Mouse (Mus musculus): ENCODE data around the gene Fmnl2. TPM values are rescaled to one million over a fixed set of nuclear protein-coding genes. Genes with fewer than 3 reads are reported as not detected.
A peak's percentile ranks its signal among the peaks of the same experiment; 100 is the strongest.

The Fmnl2 gene
- 13.3 and 13.5 TPM in 2 replicates for polyA plus RNA-seq (2015; fragmentation: Nextera tagmentation; extraction: Ambion mirVana)

DNA sequence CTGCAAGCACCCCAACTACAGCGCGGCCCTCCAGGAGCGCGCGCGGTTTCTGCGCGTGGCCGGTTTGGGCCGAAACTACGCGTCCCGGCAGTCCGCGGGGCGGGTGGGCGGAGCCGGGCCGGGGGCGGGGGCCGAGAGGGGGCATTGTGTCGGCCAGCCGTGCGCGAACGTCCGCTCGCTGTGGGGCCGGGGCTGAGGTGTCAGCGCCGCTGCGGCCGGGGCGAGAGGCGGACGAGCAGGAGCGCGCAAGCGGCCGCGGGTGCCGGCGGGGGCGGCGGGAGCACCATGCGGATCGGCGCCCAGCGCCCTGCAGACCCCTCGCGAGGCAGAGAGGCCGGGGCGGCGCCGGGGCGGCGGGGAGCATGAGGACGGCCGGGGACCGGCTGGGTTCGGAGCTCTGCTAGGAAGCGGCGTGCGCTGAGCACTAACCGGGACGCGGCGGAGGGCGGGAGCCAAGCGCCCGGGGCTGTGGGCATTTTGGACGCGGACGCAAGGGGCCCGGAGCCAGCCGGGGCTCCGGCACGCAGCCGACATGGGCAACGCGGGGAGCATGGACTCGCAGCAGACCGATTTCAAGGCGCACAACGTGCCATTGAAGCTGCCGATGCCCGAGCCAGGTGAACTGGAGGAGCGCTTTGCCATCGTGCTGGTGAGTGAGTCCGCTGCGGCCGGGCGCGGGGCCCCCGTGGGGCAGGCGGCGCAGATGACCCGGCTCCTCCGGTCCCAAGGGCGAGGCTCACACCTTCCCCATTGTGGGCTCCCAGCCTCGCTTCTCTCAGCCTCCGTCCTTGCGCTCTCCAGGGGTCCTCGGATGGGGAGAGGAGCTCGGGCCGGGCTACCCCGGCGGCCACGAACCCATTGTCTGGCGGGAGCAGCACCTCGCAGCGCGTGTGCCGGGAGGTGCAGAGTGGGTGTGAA is at the start of gene Fmnl2:
Fmnl2 (plus strand) TSS at position 250 of the 918 bp plus-strand sequence.
- Histone ChIP-seq H3K4me1 (replicated peaks) (peaks cover 43% of the 10 kb centered on the region), H3K4me2 (peak within 1 kb of the TSS; percentile 92), H3K27ac (peak within 1 kb of the TSS; percentile 93), H3K9me3 (no peaks in the 10 kb centered on the region), H3K27me3 (no peaks in the 10 kb centered on the region), H3K4me3 (peak within 1 kb of the TSS; percentile 71), H3K9ac (peak within 1 kb of the TSS; percentile 96), H3K36me3 (no peaks in the 10 kb centered on the region)
- peak; percentile 94 for ATAC-seq (ENCODE audit: low FRiP score)
- WGBS: under 1% methylated on average over 112 of the region's 114 CpGs

DNA sequence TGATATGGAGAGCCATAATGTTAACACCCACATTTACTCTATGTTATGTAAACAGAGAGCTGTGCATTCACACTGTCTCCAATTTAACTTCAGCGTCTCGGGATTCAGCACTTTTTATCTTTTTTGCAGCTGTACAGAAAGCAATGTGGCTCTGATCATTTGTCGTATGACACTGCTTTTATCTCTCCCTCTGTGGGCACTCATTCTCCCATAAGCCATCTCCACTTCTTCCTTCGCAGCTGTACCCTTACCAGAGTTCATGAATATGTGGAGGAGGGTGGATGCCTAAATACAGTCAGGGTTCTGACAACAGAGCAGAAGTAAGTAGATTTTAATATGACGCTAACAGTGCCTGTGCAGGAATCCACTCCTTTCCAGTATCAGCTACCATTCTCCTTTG is 47.7 kb upstream of the Fmnl2 start:
- Histone ChIP-seq H3K4me2 (no peak overlapping the region), H3K9ac (no peak overlapping the region), H3K9me3 (no peaks in the 10 kb centered on the region), H3K36me3 (no peaks in the 10 kb centered on the region), H3K27ac (no peak overlapping the region), H3K4me1 (replicated peaks) (no peaks in the 10 kb centered on the region), H3K27me3 (no peaks in the 10 kb centered on the region), H3K4me3 (no peak overlapping the region)
- 82% methylated on average over 5 of the region's 5 CpGs for WGBS
- ATAC-seq (ENCODE audit: low FRiP score): no peak

DNA sequence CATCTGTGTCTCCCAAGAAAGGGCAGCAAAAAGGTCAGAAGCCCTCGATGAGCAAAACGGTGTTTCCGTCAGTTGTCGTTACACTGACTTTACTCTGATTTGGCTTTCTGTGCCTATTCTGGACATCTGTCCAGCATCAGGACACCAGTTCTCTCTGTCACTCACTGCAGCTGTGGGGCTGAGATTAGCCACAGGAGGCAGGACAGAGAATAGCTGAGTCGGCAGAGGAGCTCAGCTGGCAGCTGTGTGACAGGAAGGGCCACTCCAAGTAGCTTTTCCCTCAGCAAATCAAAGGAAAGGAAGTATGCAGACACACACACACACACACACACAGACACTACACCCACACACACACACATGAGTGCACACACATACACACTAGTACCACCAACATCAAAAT is 46.0 kb upstream of the Fmnl2 start:
- H3K4me3 ChIP-seq: no peak overlapping the region
- H3K9me3 ChIP-seq: no peaks in the 10 kb centered on the region
- no peaks in the 10 kb centered on the region for H3K4me1 ChIP-seq (replicated peaks)
- 32% methylated on average over 5 of the region's 5 CpGs for WGBS
- H3K36me3 ChIP-seq: no peaks in the 10 kb centered on the region
- H3K27me3 ChIP-seq: no peaks in the 10 kb centered on the region
- H3K27ac ChIP-seq: no peak overlapping the region
- no peak overlapping the region for H3K9ac ChIP-seq
- H3K4me2 ChIP-seq: no peak overlapping the region
- no peak for ATAC-seq (ENCODE audit: low FRiP score)

DNA sequence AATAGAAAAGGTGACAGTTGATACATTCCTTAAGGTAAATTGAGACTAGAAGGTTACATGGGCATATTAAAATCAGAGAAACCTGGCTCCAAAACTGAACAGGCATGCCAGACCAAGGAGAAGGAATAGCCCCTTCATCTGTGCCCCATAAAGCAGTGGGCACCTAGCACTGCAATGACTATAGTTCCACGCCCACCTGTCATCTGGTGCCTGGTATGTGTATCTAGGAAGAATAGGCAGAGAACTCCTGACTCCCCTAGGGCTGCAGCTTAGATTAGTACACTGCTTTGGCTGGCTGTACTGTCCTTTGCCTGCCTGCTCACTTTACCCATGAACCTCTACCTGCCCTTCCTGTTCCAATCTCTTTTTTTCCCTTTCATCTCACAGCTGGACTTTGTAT is 40.3 kb upstream of the Fmnl2 start:
- no peaks in the 10 kb centered on the region for H3K27me3 ChIP-seq
- no peak overlapping the region for H3K27ac ChIP-seq
- no peaks in the 10 kb centered on the region for H3K4me1 ChIP-seq (replicated peaks)
- H3K4me2 ChIP-seq: no peak overlapping the region
- 86% methylated on average over 1 of the region's 1 CpGs for WGBS
- no peak for ATAC-seq (ENCODE audit: low FRiP score)
- no peak overlapping the region for H3K4me3 ChIP-seq
- no peak overlapping the region for H3K9ac ChIP-seq
- H3K36me3 ChIP-seq: no peaks in the 10 kb centered on the region
- H3K9me3 ChIP-seq: no peaks in the 10 kb centered on the region

DNA sequence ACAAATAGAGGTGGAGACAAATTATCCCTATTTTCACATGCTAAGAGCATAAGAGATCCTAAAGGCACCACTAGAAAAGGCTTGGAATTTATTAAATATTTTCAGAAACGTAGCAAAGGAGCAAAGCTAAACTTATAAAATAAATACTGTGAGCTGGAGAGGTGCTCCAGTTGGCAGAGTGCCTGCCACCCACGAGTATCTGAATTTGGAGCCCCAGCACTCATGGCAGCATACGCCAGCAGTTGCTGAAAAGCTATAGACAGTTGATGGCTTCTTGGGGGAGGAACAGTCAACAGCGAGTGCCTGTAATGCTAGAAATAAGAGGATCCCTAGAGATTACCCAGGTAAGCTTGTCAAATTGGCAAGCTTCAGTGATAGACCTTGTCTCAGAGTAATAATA is 38.7 kb upstream of the Fmnl2 start:
- no peaks in the 10 kb centered on the region for H3K36me3 ChIP-seq
- no peaks in the 10 kb centered on the region for H3K4me1 ChIP-seq (replicated peaks)
- no peak overlapping the region for H3K27ac ChIP-seq
- 81% methylated on average over 4 of the region's 4 CpGs for WGBS
- H3K4me2 ChIP-seq: no peak overlapping the region
- ATAC-seq (ENCODE audit: low FRiP score): no peak
- H3K27me3 ChIP-seq: no peaks in the 10 kb centered on the region
- H3K4me3 ChIP-seq: no peak overlapping the region
- H3K9ac ChIP-seq: no peak overlapping the region
- H3K9me3 ChIP-seq: no peaks in the 10 kb centered on the region

DNA sequence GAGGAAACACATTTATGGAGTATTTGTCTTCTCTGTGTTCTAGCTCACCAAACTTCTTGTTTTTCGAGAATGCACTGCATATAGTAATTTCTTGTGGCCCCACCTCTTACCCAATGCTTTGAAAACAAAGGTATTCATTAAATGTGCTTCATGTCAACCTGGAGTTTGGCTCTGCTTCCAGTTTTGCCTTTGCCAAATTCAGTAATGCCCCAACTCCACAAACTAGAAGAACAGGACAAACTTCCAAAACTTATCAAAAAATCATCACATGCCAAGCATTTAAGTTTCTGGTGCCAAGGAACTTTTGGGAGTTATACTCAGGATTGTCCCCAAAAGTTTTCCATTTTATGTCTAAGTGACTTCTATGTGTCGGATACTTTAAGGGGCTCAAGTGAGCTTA is 35.4 kb upstream of the Fmnl2 start:
- no peak overlapping the region for H3K4me3 ChIP-seq
- H3K9me3 ChIP-seq: no peaks in the 10 kb centered on the region
- H3K27me3 ChIP-seq: no peaks in the 10 kb centered on the region
- H3K36me3 ChIP-seq: no peaks in the 10 kb centered on the region
- H3K9ac ChIP-seq: no peak overlapping the region
- ATAC-seq (ENCODE audit: low FRiP score): no peak
- 93% methylated on average over 2 of the region's 2 CpGs for WGBS
- H3K4me2 ChIP-seq: no peak overlapping the region
- H3K27ac ChIP-seq: no peak overlapping the region
- H3K4me1 ChIP-seq (replicated peaks): no peaks in the 10 kb centered on the region

DNA sequence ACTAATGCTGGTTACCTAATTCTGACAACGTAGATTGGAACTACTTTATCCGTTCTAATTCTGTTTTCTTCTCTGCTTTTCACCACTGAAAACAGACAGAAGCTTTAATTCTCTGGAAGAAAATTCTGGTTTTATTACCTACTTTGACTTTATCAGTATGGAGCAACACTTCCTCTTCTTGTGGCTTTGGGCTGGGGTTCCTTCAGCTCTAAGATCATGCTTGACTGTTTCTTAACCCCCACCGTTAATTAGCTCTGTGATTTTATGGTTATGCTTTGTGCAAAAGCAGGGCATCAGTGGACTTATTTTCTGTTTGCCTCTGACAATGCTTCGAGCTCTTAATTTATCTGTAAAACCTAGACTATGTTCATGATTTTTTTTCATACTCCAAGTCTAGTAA is 29.6 kb upstream of the Fmnl2 start:
- 89% methylated on average over 4 of the region's 4 CpGs for WGBS

DNA sequence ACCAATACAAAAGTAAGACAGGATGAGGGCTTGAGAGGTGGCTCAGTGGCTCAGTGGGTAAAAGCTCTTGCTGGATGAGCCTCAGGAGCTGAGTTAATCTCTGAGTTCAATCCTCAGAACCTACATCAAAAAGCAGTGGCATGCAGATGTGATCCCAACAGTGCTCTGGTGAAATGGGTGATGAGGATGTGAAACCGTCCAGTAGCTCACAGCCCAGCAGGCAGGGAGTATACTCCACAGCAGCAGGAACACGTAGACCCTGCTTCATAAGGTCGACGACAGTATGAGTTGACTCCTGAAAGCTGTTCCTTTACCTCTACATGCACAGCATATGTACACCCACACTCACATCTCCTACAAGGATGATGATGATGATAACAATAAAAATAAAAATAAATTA is 27.1 kb upstream of the Fmnl2 start:
- Histone ChIP-seq H3K4me2 (no peak overlapping the region), H3K36me3 (no peaks in the 10 kb centered on the region), H3K27ac (no peak overlapping the region), H3K27me3 (no peaks in the 10 kb centered on the region), H3K9ac (no peak overlapping the region), H3K9me3 (no peaks in the 10 kb centered on the region), H3K4me1 (replicated peaks) (no peaks in the 10 kb centered on the region), H3K4me3 (no peak overlapping the region)
- no peak for ATAC-seq (ENCODE audit: low FRiP score)
- 86% methylated on average over 4 of the region's 4 CpGs for WGBS

More for the DNA sequence above, 29.6 kb upstream of the Fmnl2 start:
- ATAC-seq (ENCODE audit: low FRiP score): no peak
- H3K9me3 ChIP-seq: no peaks in the 10 kb centered on the region
- H3K4me1 ChIP-seq (replicated peaks): no peaks in the 10 kb centered on the region
- no peak overlapping the region for H3K4me3 ChIP-seq
- H3K36me3 ChIP-seq: no peaks in the 10 kb centered on the region
- H3K4me2 ChIP-seq: no peak overlapping the region
- H3K9ac ChIP-seq: no peak overlapping the region
- H3K27me3 ChIP-seq: no peaks in the 10 kb centered on the region
- no peak overlapping the region for H3K27ac ChIP-seq

DNA sequence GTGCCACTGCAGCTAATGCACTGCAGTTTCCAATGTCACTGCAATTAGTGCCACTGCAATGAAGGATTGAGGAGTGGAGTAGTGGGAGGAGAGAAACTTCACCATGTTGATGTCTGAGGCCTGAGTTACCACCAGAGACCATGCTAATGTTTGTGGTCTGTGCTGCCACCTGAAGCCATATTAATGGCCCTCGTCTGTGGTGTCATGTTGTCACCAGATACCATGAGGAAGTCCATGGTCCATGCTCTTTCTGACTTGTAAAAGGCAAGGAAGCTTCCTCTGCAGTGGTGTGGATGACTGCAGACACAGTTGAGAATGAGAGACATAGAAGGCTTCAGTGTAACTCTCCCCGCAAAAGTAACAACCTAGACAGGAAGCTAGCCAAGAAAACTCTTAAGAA is 26.1 kb upstream of the Fmnl2 start:
- Histone ChIP-seq H3K27ac (no peak overlapping the region), H3K4me2 (no peak overlapping the region), H3K4me3 (no peak overlapping the region), H3K36me3 (no peaks in the 10 kb centered on the region), H3K27me3 (no peaks in the 10 kb centered on the region), H3K4me1 (replicated peaks) (no peaks in the 10 kb centered on the region), H3K9me3 (no peaks in the 10 kb centered on the region), H3K9ac (no peak overlapping the region)
- 89% methylated on average over 2 of the region's 2 CpGs for WGBS
- ATAC-seq (ENCODE audit: low FRiP score): no peak

DNA sequence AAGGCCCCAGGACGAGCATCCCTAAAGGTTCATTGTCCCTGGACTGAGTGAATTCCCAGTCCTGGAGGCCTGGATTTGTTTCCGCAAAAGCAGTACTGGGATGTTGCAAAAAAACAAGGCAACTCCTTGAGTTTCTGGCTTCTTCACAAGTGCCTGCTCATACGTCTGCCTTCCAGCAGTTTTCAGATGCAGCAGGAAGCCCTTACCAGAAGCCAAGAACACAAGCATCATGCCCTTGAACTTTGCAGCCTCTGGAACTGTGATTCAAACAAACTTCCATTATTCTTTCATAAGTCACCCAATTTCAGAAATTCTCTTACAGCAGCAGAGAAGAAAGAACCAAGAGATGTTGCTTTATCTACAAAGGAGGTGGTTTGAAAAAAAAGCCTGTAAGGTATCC is 21.9 kb upstream of the Fmnl2 start:
- 86% methylated on average over 3 of the region's 3 CpGs for WGBS

DNA sequence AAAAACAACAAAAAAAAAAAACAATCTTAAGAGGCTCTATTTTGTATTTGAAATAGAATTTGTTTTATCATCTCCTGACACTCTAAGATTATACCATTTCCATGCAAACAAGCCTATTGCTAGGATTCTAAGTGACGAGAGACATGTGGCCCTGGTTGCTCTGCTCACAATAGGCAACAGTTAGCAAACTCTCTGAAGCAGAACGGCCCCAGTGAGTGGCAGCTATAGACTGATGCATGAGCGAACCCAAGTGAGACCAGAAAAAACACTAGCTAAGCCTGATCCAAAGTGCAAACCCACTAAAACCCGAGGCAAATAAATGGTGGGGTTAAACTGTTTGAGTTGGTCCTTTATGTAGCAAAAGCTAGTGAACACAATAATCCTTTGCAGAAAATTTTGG is 18.6 kb upstream of the Fmnl2 start:
- Histone ChIP-seq H3K36me3 (no peaks in the 10 kb centered on the region), H3K4me1 (replicated peaks) (no peaks in the 10 kb centered on the region), H3K4me3 (no peak overlapping the region), H3K27ac (no peak overlapping the region), H3K9ac (no peak overlapping the region), H3K27me3 (no peaks in the 10 kb centered on the region), H3K4me2 (no peak overlapping the region), H3K9me3 (no peaks in the 10 kb centered on the region)
- no peak for ATAC-seq (ENCODE audit: low FRiP score)
- 62% methylated on average over 4 of the region's 4 CpGs for WGBS

More for the DNA sequence above, 21.9 kb upstream of the Fmnl2 start:
- Histone ChIP-seq H3K4me3 (no peak overlapping the region), H3K9ac (no peak overlapping the region), H3K27me3 (no peaks in the 10 kb centered on the region), H3K4me1 (replicated peaks) (no peaks in the 10 kb centered on the region), H3K4me2 (no peak overlapping the region), H3K9me3 (no peaks in the 10 kb centered on the region), H3K27ac (no peak overlapping the region), H3K36me3 (no peaks in the 10 kb centered on the region)
- ATAC-seq (ENCODE audit: low FRiP score): no peak

DNA sequence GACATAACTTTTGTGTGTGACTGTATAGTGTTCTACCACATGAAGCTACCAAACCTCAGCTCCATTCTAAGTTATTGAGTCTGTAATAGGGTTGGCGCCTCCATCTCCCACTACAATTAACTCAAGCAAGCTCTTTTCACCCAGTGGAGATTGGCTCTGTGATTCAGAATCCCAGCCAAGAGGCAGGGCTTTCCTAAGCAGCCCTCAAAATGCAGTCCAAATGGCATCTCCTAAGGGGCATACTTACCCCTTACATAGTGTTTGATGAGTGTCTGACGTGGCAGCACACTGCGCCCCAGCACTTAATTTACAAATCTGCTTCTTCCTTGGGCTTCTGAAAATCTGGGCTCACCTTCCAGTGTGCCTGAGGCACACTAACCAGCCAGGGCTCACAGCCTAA is 17.8 kb upstream of the Fmnl2 start:
- no peaks in the 10 kb centered on the region for H3K4me1 ChIP-seq (replicated peaks)
- no peaks in the 10 kb centered on the region for H3K27me3 ChIP-seq
- WGBS: 81% methylated on average over 3 of the region's 3 CpGs
- H3K9me3 ChIP-seq: no peaks in the 10 kb centered on the region
- no peak overlapping the region for H3K27ac ChIP-seq
- H3K9ac ChIP-seq: no peak overlapping the region
- H3K4me3 ChIP-seq: no peak overlapping the region
- no peaks in the 10 kb centered on the region for H3K36me3 ChIP-seq
- H3K4me2 ChIP-seq: no peak overlapping the region
- ATAC-seq (ENCODE audit: low FRiP score): no peak

DNA sequence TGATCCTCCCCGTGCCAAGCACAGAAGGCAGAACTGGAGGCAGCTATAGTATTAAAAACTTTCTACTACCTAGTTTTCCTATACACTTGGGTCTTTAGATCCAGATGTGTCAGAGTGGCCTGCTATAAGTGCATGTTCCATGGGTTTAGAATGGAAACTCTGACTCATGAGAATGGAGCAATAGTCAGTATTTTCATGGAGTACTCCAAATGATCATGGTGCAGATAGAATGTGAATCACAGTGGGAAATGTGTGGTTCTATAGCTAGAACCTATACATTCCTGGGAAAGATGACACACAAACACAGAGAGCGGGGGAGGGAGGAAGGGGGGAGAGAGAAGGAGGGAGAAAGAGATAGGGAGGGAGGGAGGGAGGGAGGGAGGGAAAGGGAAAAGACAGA is 13.8 kb upstream of the Fmnl2 start:
- no peaks in the 10 kb centered on the region for H3K9me3 ChIP-seq
- H3K4me3 ChIP-seq: no peak overlapping the region
- no peak overlapping the region for H3K27ac ChIP-seq
- no peaks in the 10 kb centered on the region for H3K36me3 ChIP-seq
- no peak for ATAC-seq (ENCODE audit: low FRiP score)
- H3K4me1 ChIP-seq (replicated peaks): no peaks in the 10 kb centered on the region
- no peak overlapping the region for H3K9ac ChIP-seq
- H3K27me3 ChIP-seq: no peaks in the 10 kb centered on the region
- H3K4me2 ChIP-seq: no peak overlapping the region
- WGBS: 98% methylated on average over 2 of the region's 2 CpGs
